Mouse (Mus musculus): ENCODE data around the gene Timm8a1.
"Not testable (repeated sequence)": the region's sequence is repeated elsewhere in the genome, so short reads cannot be mapped to it uniquely, and the experiment has no call there.

Timm8a1 gene

GRCm38 (mm10) chrX:134541145-134541954 is at the start of gene Timm8a1:
Timm8a1 (minus strand) TSS chrX:134541865.
- DNase-seq (ENCODE audit: low read depth in 1 of 2, low spot score in 2 of 2), result peak; percentile 7 to 62

GRCm38 (mm10) chrX:134589836-134590235 is 48.2 kb upstream of the Timm8a1 start:
- DNase-seq (ENCODE audit: low read depth in 1 of 2, low spot score in 2 of 2), result no peak

- DNase-seq (ENCODE audit: low read depth in 1 of 2, low spot score in 2 of 2), result no peak
Measured at GRCm38 (mm10) chrX:134588997-134589396, 47.3 kb upstream of the Timm8a1 start.

GRCm38 (mm10) chrX:134588261-134588660 is 46.6 kb upstream of the Timm8a1 start:
- no peak for DNase-seq (ENCODE audit: low read depth in 1 of 2, low spot score in 2 of 2)

GRCm38 (mm10) chrX:134586447-134586846 is 44.8 kb upstream of the Timm8a1 start:
- DNase-seq (ENCODE audit: low read depth in 1 of 2, low spot score in 2 of 2), result no peak

GRCm38 (mm10) chrX:134585103-134586002 is 43.7 kb upstream of the Timm8a1 start, which contains the start of gene Rpl36a:
Rpl36a (plus strand) TSS chrX:134585654.
- DNase-seq (ENCODE audit: low read depth in 1 of 2, low spot score in 2 of 2), result peak; percentile 71 to 89

GRCm38 (mm10) chrX:134582888-134583669 is 41.4 kb upstream of the Timm8a1 start, which contains the start of gene Btk:
Btk (minus strand) TSS chrX:134583570.
- DNase-seq (ENCODE audit: low read depth in 1 of 2, low spot score in 2 of 2), result peak in 1 of 2 experiments; percentile 17

GRCm38 (mm10) chrX:134582270-134582669 is 40.6 kb upstream of the Timm8a1 start:
- no peak for DNase-seq (ENCODE audit: low read depth in 1 of 2, low spot score in 2 of 2)

- DNase-seq (ENCODE audit: low read depth in 1 of 2, low spot score in 2 of 2), result no peak
Measured at GRCm38 (mm10) chrX:134580528-134581305, 39.1 kb upstream of the Timm8a1 start.

GRCm38 (mm10) chrX:134577896-134578295 is 36.2 kb upstream of the Timm8a1 start:
- no peak for DNase-seq (ENCODE audit: low read depth in 1 of 2, low spot score in 2 of 2)

- DNase-seq (ENCODE audit: low read depth in 1 of 2, low spot score in 2 of 2), result no peak
Measured at GRCm38 (mm10) chrX:134566536-134567222, 25.0 kb upstream of the Timm8a1 start.

GRCm38 (mm10) chrX:134564326-134564725 is 22.7 kb upstream of the Timm8a1 start:
- no peak for DNase-seq (ENCODE audit: low read depth in 1 of 2, low spot score in 2 of 2)

GRCm38 (mm10) chrX:134554425-134554824 is 12.8 kb upstream of the Timm8a1 start:
- DNase-seq (ENCODE audit: low read depth in 1 of 2, low spot score in 2 of 2), result no peak

- DNase-seq (ENCODE audit: low read depth in 1 of 2, low spot score in 2 of 2), result no peak
Measured at GRCm38 (mm10) chrX:134553326-134553725, 11.7 kb upstream of the Timm8a1 start.

GRCm38 (mm10) chrX:134550903-134551302 is 9.2 kb upstream of the Timm8a1 start:
- DNase-seq (ENCODE audit: low read depth in 1 of 2, low spot score in 2 of 2), result no peak

- DNase-seq (ENCODE audit: low read depth in 1 of 2, low spot score in 2 of 2), result no peak
Measured at GRCm38 (mm10) chrX:134547330-134547729, 5.7 kb upstream of the Timm8a1 start.

- no peak for DNase-seq (ENCODE audit: low read depth in 1 of 2, low spot score in 2 of 2)
Measured at GRCm38 (mm10) chrX:134541955-134542308, 267 bp upstream of the Timm8a1 start.

GRCm38 (mm10) chrX:134540414-134541135 is 1.1 kb downstream of the Timm8a1 start:
- no peak for DNase-seq (ENCODE audit: low read depth in 1 of 2, low spot score in 2 of 2)

- DNase-seq (ENCODE audit: low read depth in 1 of 2, low spot score in 2 of 2), result not testable (repeated sequence)
Measured at GRCm38 (mm10) chrX:134539795-134540194, 1.9 kb downstream of the Timm8a1 start.
